Comparison of ENCODE assay signal across 17 mouse cellular contexts in genomic region chr1:23953921-23954320, GRCm38 (mm10). TPM values are rescaled to one million over a fixed set of nuclear protein-coding genes. Genes with fewer than 3 reads are reported as not detected.
DNase-seq lines count a peak whose midpoint lies in the region; ATAC-seq lines count a peak whose summit lies in the region.
"Had no signal": no experiment of that assay in that cellular context is flagged by ENCODE, and none has a peak within 500 bp of the region (broad histone marks: within the 10 kb centered on the region; RNA-seq: fewer than 3 reads in every experiment).

No protein-coding gene starts in this region.

- H3K36me3 ChIP-seq in hindbrain, embryonic 16.5 days (ENCODE audit: control insufficient read depth, insufficient read depth, low read length): no peaks in the 10 kb centered on the region
- H3K36me3 ChIP-seq: liver, embryonic 12.5 days had no signal

- no peak overlapping the region for H3K27ac ChIP-seq in hindbrain, embryonic 16.5 days (ENCODE audit: low read depth, low read length)
- H3K27ac ChIP-seq: liver, embryonic 12.5 days had no signal

- H3K27me3 ChIP-seq in hindbrain, embryonic 16.5 days (replicated peaks; ENCODE audit: control insufficient read depth, insufficient read depth, low read length): no peaks in the 10 kb centered on the region
- H3K27me3 ChIP-seq: CH12.LX had no signal

- 78% methylated on average over 13 of the region's 13 CpGs for WGBS in hindbrain, embryonic 16.5 days

- intact Hi-C loops in left cerebral cortex, postnatal 25 days (cut with DNase I): loop anchor here (2.0 to 10.0 kb wide), 3 partner anchors 19 to 271 kb away; no protein-coding TSS in a partner anchor
- intact Hi-C loops in gastrocnemius, postnatal 36 days (cut with DNase I): no loop called here

- H3K4me3 ChIP-seq in hindbrain, embryonic 16.5 days (ENCODE audit: low read length): no peak overlapping the region
- H3K4me3 ChIP-seq: liver, embryonic 12.5 days; megakaryocyte, embryonic 14.5 days had no signal

- H3K4me1 ChIP-seq in hindbrain, embryonic 16.5 days (ENCODE audit: control insufficient read depth, insufficient read depth, low read depth, low read length): no peaks in the 10 kb centered on the region
- H3K4me1 ChIP-seq: liver, embryonic 12.5 days; megakaryocyte, embryonic 14.5 days had no signal

- H3K9me3 ChIP-seq in hindbrain, embryonic 16.5 days (ENCODE audit: control insufficient read depth, low read length): 0 out of 2 replicates have a peak, but pooled peaks cover 2% of the 10 kb centered on the region
- H3K9me3 ChIP-seq: liver, embryonic 12.5 days had no signal

- no peak overlapping the region for H3K4me2 ChIP-seq in hindbrain, embryonic 16.5 days (ENCODE audit: low read length)
- H3K4me2 ChIP-seq: liver, embryonic 12.5 days had no signal

- no peak overlapping the region for H3K9ac ChIP-seq in hindbrain, embryonic 16.5 days (ENCODE audit: low read depth, low read length)
- H3K9ac ChIP-seq: liver, embryonic 12.5 days had no signal

- peak; percentile 11 to 16 for DNase-seq in cerebellum, postnatal 10 days
- no peak for DNase-seq in cerebellum, postnatal 36 days
- peak; percentile 85 for DNase-seq in brain, adult 2 months (ENCODE audit: low read depth, low spot score)
- DNase-seq in kidney, postnatal 25 days: peak; percentile 78 to 83
- peak; percentile 51 to 89 for DNase-seq in left cerebral cortex, postnatal 25 days (ENCODE audit: low spot score in 2 of 2)
- no peak for DNase-seq in thymus, postnatal 4 days
- no peak for DNase-seq in gastrocnemius, postnatal 36 days
- DNase-seq: adrenal gland, postnatal 36 days; cerebellum, adult 11-12 months; heart, postnatal 36 days; layer of hippocampus, postnatal 36 days; thymus, adult 2 months had no signal

- ATAC-seq in hindbrain, embryonic 16.5 days: no peak
- ATAC-seq: activated CD4-positive, CD25-positive, alpha-beta regulatory T cell, adult 4 months; liver, embryonic 12.5 days had no signal

RNA-seq across cellular contexts. Expression of gene Smap1, which starts 31.8 kb away (rescaled TPM):
- 100 to 1,000 TPM; 156 to 162 TPM for total RNA-seq in left cerebral cortex, postnatal 25 days (2021)
- total RNA-seq in gastrocnemius, postnatal 36 days (2021): 10 to 100 TPM; 27.5 to 30.0 TPM
- polyA plus RNA-seq in hindbrain, embryonic 16.5 days (2015; fragmentation: Nextera tagmentation; extraction: Ambion mirVana): 41.0 and 79.5 TPM in 2 replicates

RNA-seq across cellular contexts. Expression of gene Sdhaf4, which starts 51.5 kb away (rescaled TPM):
- 10 to 100 TPM; 53.2 to 54.1 TPM for total RNA-seq in left cerebral cortex, postnatal 25 days (2021)
- total RNA-seq in gastrocnemius, postnatal 36 days (2021): 10 to 100 TPM; 36.4 to 45.0 TPM
- 75.0 and 85.0 TPM in 2 replicates for polyA plus RNA-seq in hindbrain, embryonic 16.5 days (2015; fragmentation: Nextera tagmentation; extraction: Ambion mirVana)

Comparison
In these comparisons a context has a peak if more than half of its experiments do, and no peak if none do; other contexts are left out.
1. DNase-seq: peak in cerebellum, postnatal 10 days (2 of 2), brain, adult 2 months (single experiment), kidney, postnatal 25 days (2 of 2) and left cerebral cortex, postnatal 25 days (2 of 2); none in cerebellum, postnatal 36 days (0 of 2), thymus, postnatal 4 days (single experiment) and gastrocnemius, postnatal 36 days (0 of 2).
2. RNA of gene Smap1, which starts 31.8 kb away (total RNA-seq): 156 to 162 TPM in left cerebral cortex, postnatal 25 days; 27.5 to 30.0 TPM in gastrocnemius, postnatal 36 days; every median in the first group is over 4 times any median in the second.